Mouse (Mus musculus) v-Abl transformed pro-B cells (cell line): Measurements from ENCODE around the gene Wbp4.
"Not testable (repeated sequence)": the region's sequence is repeated elsewhere in the genome, so short reads cannot be mapped to it uniquely, and the experiment has no call there.

ENCODE experiments used
- in situ Hi-C, 2 experiments: fragments of 400-800 bp; cut with MboI; formaldehyde crosslinking; loops; one replicate each; pipeline ENCODE4 v1.15.1; 2025; ENCODE audit not compliant: unreplicated experiment in 2 of 2

Wbp4 gene

DNA sequence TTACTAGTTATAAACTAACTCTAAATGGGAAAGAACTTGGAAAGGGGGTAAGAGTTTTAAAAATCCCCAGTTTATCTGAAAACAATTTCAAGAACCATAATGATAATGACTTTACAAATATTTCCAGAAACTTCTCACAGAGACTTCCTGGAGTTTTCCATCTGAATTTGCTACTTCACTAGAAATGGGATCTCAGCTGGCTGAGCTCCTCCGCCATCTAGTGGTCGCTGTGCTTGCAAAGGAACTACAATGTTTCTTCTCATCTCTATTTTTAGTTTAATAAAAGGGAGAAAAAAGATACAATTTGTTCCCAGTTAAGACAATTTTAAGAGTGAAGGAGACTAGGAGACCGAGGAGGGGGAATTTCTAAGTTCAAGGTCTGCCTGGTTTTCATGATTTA is 13.7 kb downstream of the Wbp4 start:
- in situ Hi-C loops = loop anchor here (5.0 to 25.0 kb wide), 5 partner anchors 75 to 805 kb away; partner anchors contain the start of gene Naa16 (in 1 of the 2)

DNA sequence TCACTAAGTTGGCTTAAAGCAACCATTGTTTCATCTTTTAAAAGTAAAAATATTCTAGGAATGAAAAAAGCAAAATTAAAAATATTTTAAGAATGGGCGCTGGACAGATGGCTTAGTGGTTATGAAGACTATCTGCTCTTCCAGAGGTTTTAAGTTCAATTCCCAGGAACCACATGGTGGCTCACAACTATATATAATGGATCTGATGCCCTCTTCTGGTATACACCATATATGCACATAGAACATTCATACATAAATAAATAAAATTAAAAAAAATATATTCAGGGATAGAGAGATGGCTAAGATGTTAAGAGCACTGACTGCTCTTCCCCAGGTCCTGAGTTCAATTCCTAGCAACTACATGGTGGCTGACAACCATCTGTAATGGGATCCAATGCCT is 15.7 kb downstream of the Wbp4 start:
- in situ Hi-C loops = loop anchor here (5.0 to 25.0 kb wide), 5 partner anchors 73 to 803 kb away; partner anchors contain the start of gene Naa16 (in 1 of the 2)

DNA sequence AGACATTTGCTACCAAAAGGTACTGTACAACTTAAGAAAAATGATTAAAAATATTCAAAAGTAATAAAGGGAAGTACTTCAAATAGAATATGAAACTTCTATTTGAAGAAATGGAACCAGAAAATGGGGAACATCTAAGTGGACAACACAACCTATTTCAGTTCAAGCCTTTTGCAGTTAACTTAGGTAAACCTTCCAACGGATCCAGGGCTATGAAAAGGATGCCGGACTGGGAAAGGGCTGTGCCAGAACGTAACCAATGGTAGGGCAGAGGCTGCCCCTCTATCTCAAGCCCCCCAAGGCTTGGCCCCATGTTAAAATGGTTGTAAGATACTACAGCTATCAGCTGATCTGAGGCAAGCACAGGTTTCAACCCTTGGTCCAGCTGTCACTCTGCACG is 20.3 kb downstream of the Wbp4 start:
- in situ Hi-C loops = loop anchor here in 1 of 2 experiments (5.0 to 25.0 kb wide), 3 partner anchors 69 to 799 kb away; partner anchors contain the start of gene Naa16

GRCm38 (mm10) chr14:79460401-79460800 is 20.9 kb downstream of the Wbp4 start:
- in situ Hi-C loops = loop anchor here in 1 of 2 experiments (5.0 to 25.0 kb wide), 3 partner anchors 68 to 798 kb away; partner anchors contain the start of gene Naa16

GRCm38 (mm10) chr14:79452591-79452934 is 28.8 kb downstream of the Wbp4 start:
- in situ Hi-C loops = loop anchor here in 1 of 2 experiments (25.0 kb wide), 1 partner anchor 790 kb away; no protein-coding TSS in a partner anchor

- in situ Hi-C loops = loop anchor here in 1 of 2 experiments (25.0 kb wide), 1 partner anchor 790 kb away; no protein-coding TSS in a partner anchor
Observed at GRCm38 (mm10) chr14:79451681-79452590, 29.4 kb downstream of the Wbp4 start, which contains the start of gene Kbtbd6. Gene Kbtbd6, plus strand, starts transcription at chr14:79451835.

- in situ Hi-C loops = no loop called here
Observed at GRCm38 (mm10) chr14:79445055-79445620, 36.2 kb downstream of the Wbp4 start.

DNA sequence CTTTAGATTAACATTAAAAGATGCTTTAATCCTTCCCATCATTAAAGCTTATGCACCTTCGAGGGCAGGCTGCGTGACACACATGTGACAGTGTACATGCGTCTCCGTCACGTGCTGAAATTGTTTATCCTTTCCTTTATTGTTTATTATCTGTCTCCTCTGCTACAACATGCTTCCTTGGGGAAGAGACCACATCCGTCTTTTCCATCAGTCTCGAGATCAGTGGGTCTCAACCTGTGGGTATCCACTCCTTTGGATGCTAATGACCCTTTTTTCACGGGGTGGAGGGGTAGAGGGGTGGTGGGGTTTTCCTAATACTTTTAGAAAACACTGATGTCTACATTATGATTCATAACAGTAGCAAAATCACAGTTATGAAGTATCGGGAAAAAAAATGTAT is 36.7 kb downstream of the Wbp4 start:
- in situ Hi-C loops = no loop called here

DNA sequence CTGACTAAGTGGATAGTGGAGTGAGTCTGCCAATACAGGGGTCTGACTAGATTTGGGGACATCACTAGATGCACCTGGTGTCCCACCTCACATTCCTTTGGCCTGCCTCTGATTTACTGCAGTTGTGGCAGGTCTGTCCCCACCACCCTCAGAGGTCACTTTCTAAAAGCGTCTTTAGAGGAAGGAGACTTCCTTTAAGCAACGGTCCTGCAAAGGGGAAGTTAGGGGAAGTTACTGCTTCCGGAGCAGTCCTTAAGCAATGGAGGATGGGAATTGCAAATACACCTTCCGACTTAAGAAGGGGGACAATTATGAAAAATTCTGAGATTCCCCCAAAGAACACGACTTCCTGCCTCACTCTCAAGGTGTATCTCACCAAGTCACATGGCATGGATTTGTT is 39.9 kb downstream of the Wbp4 start:
- in situ Hi-C loops = no loop called here

GRCm38 (mm10) chr14:79440655-79441054 is 40.7 kb downstream of the Wbp4 start:
- in situ Hi-C loops = no loop called here

GRCm38 (mm10) chr14:79434068-79434467 is 47.3 kb downstream of the Wbp4 start:
- in situ Hi-C loops = no loop called here

DNA sequence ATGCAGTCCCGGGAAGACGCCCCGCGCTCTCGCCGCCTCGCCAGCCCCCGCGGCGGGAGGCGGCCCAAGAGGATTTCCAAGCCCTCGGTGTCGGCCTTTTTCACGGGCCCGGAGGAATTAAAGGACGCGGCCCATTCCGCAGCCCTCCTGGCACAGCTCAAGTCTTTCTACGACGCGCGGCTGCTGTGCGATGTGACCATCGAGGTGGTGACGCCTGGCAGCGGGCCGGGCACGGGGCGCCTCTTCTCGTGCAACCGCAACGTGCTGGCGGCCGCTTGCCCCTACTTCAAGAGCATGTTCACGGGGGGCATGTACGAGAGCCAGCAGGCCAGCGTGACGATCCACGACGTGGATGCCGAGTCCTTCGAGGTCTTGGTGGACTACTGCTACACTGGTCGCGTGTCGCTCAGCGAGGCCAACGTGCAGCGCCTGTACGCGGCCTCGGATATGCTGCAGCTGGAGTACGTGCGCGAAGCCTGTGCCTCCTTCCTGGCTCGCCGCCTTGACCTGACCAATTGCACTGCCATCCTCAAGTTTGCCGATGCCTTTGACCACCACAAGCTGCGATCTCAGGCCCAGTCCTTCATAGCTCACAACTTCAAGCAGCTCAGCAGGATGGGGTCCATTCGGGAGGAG is 54.5 kb downstream of the Wbp4 start:
- in situ Hi-C loops = not testable (repeated sequence)

DNA sequence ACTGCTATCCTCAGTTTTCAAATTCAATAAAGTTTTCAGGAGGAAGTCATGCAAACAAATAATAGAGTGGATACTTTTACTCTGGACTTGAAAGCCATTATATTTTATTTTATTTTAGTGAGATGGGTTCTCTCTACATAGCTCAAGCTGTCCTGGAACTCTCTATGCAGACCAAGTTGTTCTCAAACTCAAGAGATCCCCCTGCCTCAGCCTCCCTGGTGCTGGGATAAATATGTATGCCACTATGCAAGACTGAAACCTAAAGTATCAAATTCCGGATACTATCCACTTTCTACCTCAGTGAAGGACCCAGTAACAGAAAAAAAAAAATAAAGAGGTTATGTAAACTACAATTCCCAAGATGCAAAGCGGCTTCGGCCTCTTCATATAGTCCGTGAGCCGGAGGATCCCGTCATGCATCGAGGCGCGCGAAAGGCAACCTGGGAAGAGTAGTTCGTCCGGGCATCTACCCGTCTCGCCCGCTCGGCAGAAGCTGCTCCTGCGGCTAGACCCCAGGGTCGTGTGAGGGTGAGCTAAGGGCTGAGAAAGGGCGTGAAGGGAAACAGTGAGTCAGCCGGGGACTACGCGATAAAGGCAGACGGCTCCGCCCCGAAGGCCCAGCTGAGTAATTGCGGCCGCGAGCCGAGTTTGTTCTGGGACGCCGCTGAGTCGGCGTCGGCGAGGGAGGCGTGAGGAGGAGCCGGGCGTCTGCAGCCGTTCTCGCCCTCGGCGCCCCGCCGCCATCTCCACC is 55.2 kb downstream of the Wbp4 start, which contains the start of gene Kbtbd7:
Gene Kbtbd7 (plus strand): TSS at position 533 of the 751 bp plus-strand sequence.
- in situ Hi-C loops = no loop called here

GRCm38 (mm10) chr14:79420083-79420685 is 61.1 kb downstream of the Wbp4 start:
- in situ Hi-C loops = loop anchor here in 1 of 2 experiments (5.0 kb wide), 1 partner anchor 37 kb away; no protein-coding TSS in a partner anchor

GRCm38 (mm10) chr14:79413121-79413520 is 68.2 kb downstream of the Wbp4 start:
- in situ Hi-C loops = no loop called here

DNA sequence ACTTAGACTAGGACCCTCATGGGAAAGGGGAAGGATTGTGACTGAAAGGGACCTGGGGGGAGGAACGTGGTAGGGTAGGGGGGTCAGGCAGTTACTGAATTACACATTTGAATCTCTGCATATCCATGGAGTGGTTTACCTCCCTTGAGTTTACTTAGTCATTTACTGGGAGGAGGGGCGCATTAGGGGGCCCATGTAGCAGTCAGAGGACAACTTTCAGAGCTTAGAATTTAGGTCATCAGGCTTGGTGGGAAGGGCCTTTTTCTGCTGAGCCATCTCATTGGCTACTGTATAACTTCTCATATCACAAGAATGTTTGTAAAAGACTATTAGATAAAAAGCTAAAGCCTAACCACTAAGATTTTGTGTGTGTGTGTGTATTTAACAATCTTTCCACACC is 70.7 kb downstream of the Wbp4 start:
- in situ Hi-C loops = no loop called here
